Mouse (Mus musculus) lung, postnatal 0 days (tissue): ENCODE measurements at regions not wholly inside any gene's neighbourhood (a gene's known extent, or its start where the extent isn't known, plus 50 kb on each side); places are given as distances from the start of the nearest gene placed in this dataset.

Experiments used
- ATAC-seq: fragments of 200-750 bp; cut with Nextera tagmentation; 2 replicates; pipeline ENCODE4 v1.8.0; 2017; ENCODE audit warnings: moderate library complexity
- DNase-seq: peaks from one replicate; pipeline ENCODE4 v3.0.0-alpha.2; 2016; ENCODE audit warnings: low spot score
- H3K27ac ChIP-seq: fragments of 300-500 bp; sonication (generic); 2 replicates; pipeline ENCODE4 v1.5.1; 2014; ENCODE audit warnings: antibody characterized with exemption, mild to moderate bottlenecking, low read length, mixed read lengths
- H3K27me3 ChIP-seq: fragments of 300-500 bp; sonication (generic); replicated peaks from 2 replicates; pipeline ENCODE4 v1.6.1; 2014; ENCODE audit warnings: low read length, mixed read lengths; ENCODE audit not compliant: insufficient read depth
- H3K36me3 ChIP-seq: fragments of 300-500 bp; sonication (generic); 2 replicates; pipeline ENCODE4 v1.6.1; 2014; ENCODE audit warnings: low read length, mixed read lengths; ENCODE audit not compliant: insufficient read depth
- H3K4me1 ChIP-seq: fragments of 300-500 bp; sonication (generic); 2 replicates; pipeline ENCODE4 v1.6.1; 2014; ENCODE audit warnings: antibody characterized with exemption, low read depth, low read length, mixed read lengths; ENCODE audit not compliant: insufficient read depth
- H3K4me2 ChIP-seq: fragments of 300-500 bp; sonication (generic); replicated peaks from 2 replicates; pipeline ENCODE4 v1.6.1; 2014; ENCODE audit warnings: low read depth, mild to moderate bottlenecking, low read length, moderate library complexity, mixed read lengths
- H3K4me3 ChIP-seq: fragments of 300-500 bp; sonication (generic); 2 replicates; pipeline ENCODE4 v1.5.1; 2014; ENCODE audit warnings: low read depth, low read length
- H3K9ac ChIP-seq: fragments of 300-500 bp; sonication (generic); replicated peaks from 2 replicates; pipeline ENCODE4 v1.6.1; 2014; ENCODE audit warnings: low read depth, mild to moderate bottlenecking
- H3K9me3 ChIP-seq: fragments of 300-500 bp; sonication (generic); 2 replicates; pipeline ENCODE4 v1.6.1; 2016; ENCODE audit warnings: low read length, mixed read lengths
- CTCF ChIP-seq: IDR thresholded peaks from 2 replicates; pipeline ENCODE4 v1.5.1; 2016; ENCODE audit warnings: antibody characterized with exemption, mild to moderate bottlenecking
- EP300 ChIP-seq: IDR thresholded peaks from 2 replicates; pipeline ENCODE4 v1.6.1; 2016; ENCODE audit warnings: antibody characterized with exemption, mild to moderate bottlenecking, control low read depth
- WGBS: fragments of 180-500 bp; shearing (Covaris S2); extraction: QIAGEN DNeasy Blood & Tissue Kit; methylation state at CpG from one replicate; pipeline ENCODE4 v1.1.7; 2014; 5-methylcytosine and 5-hydroxymethylcytosine counted together

DNA sequence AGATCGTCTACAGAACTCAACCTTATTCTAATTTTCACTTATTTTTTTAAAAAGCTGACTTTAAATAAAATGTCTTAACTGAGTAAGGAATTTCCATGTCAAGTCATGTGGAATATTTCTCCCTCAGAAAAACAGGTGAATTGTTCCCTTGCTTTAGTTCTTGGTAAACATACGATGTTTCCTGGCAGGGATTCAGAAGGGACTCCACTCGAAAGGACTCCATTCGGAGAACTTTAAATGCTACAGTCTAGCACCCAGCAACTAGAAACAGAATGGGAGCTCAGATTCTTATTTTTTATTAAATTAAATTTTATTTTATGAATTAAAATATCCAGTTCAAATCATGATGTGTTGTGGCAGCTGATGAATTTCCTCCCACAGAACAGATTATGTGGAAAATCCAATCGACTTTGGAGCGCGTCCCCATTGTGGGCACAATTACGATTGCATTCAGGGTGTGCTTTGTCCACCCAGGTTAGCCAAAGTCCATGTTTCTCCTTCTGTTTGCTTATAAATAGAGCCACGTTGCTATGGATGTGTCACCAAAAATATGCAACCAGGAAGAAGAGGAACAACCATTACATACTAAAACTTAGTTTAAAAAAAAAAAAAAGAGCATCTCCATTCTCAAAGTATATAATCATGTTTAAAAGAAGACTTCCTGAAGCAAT lies 230.5 kb upstream of the Fat1 start:
- Histone ChIP-seq H3K9ac (no peak overlapping the region), H3K4me2 (no peak overlapping the region), H3K4me3 (no peak overlapping the region), H3K4me1 (peaks cover 5% of the 10 kb centered on the region; the same call in 1 of the 2 replicates), H3K36me3 (no peaks in the 10 kb centered on the region), H3K27me3 (no peaks in the 10 kb centered on the region), H3K9me3 (no peaks in the 10 kb centered on the region), H3K27ac (no peak overlapping the region)
- WGBS, result 46% methylated on average over 9 of the region's 9 CpGs
- DNase-seq (peak; percentile 25), ATAC-seq (no peak; the same call in 1 of the 2 replicates)
- TF ChIP-seq EP300 (no peak), CTCF (no peak)

DNA sequence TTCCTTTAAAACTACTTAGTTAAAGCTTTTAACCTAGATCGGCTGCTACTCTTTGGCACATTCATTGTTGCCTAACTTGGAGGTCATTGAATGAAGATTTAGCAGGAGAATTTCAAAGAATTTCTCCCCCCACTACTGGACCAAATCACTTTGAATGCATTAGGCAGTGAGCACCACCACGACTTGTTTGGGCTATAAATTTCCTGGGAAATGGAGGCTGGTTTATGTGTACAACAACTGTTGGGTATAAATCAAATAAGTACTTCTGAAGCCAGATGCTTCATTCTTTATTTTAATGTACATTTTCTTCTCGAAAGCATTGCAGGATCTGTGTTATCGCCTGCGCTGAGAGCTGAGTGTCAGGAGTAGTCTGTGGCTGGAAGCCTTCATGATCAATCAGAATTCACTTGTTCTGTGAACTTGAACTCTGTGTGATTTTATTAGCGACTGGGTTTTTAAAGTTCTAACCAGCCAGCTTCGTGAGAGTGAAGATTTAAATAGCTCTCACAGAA lies 226.5 kb upstream of the Fat1 start:
- Histone ChIP-seq H3K27ac (no peak overlapping the region), H3K4me2 (no peak overlapping the region), H3K4me3 (no peak overlapping the region), H3K4me1 (peaks cover 5% of the 10 kb centered on the region; the same call in 1 of the 2 replicates), H3K9me3 (no peaks in the 10 kb centered on the region), H3K9ac (no peak overlapping the region), H3K36me3 (no peaks in the 10 kb centered on the region), H3K27me3 (no peaks in the 10 kb centered on the region)
- no peak for ATAC-seq
- no peak for DNase-seq
- TF ChIP-seq EP300 (no peak), CTCF (no peak)
- WGBS, result 45% methylated on average over 7 of the region's 7 CpGs

DNA sequence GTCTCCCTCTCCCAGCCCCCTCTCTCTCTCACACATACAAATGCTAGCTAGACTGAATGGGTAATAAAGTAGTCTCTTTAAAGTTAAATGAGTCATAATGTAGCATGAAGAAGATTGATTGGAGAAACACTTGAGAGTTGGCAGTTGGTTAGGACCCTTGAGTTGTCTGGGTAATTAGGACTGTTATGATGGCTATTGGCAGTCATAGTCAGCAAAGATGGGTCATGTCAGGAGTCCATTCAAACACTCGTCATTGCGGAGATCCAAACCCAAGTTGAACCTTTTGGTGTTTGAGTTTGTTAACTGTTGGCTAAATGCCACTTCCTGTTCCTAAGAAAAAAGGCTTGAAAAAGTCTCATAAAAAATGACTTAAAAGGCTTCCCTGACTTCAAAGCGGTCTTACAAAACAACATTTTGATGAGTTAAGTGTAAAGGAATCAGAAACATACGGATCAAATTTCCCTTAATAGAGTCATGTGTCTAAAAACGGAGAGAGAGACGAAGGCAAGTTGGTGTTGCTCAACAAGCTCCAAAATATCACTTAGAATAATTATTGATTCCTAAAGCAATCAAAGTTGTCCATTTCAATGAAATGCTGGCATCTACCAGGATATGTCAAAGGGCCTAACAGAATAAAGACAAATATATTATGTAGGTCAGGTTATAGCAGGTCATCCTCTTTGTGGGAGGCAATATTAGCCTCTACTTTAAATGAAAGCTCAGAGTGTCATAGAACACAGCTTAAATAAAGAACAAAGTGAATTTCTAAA lies 225.9 kb upstream of the Fat1 start:
- Histone ChIP-seq H3K9me3 (no peaks in the 10 kb centered on the region), H3K4me1 (peaks cover 2% of the 10 kb centered on the region; the same call in 1 of the 2 replicates), H3K27ac (no peak overlapping the region), H3K36me3 (no peaks in the 10 kb centered on the region), H3K9ac (no peak overlapping the region), H3K4me2 (no peak overlapping the region), H3K4me3 (no peak overlapping the region), H3K27me3 (no peaks in the 10 kb centered on the region)
- peak; percentile 88 for DNase-seq
- WGBS, result 17% methylated on average over 6 of the region's 6 CpGs
- TF ChIP-seq CTCF (no peak), EP300 (peak; percentile 67)
- ATAC-seq, result peak; percentile 87

DNA sequence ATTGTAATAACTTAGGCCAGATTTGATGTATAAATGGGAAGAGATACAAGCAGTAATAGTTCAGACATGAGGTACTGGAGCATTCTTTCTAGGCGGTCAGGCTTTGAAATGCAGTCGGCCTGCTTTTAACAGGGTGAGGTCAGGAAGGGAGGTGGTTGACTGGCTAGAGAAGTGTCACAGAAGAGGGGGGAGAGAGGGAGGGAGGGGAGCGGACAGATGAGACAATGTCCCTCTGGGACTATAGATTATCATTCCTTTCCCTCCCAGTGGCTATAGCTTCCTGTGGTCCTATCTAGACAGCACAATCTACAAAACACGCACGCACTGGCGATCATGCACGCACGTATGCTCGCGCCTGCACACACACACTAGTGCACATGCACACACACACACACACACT lies 200.7 kb upstream of the Fat1 start:
- WGBS, result 75% methylated on average over 10 of the region's 10 CpGs
- H3K4me3 ChIP-seq, result no peak overlapping the region
- no peak for ATAC-seq
- no peak overlapping the region for H3K4me2 ChIP-seq
- no peak overlapping the region for H3K27ac ChIP-seq
- no peak for TF ChIP-seq CTCF
- TF ChIP-seq EP300, result no peak
- no peak overlapping the region for H3K9ac ChIP-seq
- no peaks in the 10 kb centered on the region for H3K4me1 ChIP-seq
- no peak for DNase-seq
- H3K27me3 ChIP-seq, result no peaks in the 10 kb centered on the region
- no peaks in the 10 kb centered on the region for H3K9me3 ChIP-seq
- no peaks in the 10 kb centered on the region for H3K36me3 ChIP-seq

DNA sequence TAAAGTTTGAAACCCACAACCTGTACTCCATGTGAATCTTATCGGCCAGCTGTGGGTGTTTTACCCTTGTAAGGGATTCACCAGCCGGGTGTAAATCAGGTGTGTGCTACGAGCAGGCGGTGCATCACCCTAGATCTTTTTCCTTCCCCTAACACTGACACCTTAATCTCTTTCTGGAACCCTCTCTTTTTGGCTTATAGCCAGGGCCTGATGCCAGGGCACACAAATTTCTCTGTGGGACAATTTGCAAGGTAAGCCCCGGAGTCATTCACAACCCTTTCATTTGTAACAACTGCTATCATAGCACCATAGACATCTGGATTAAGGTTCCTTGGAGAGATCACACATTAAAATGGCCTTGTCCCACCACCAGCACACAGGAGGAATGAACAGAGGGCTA lies 199.4 kb upstream of the Fat1 start:
- 80% methylated on average over 5 of the region's 5 CpGs for WGBS
- Histone ChIP-seq H3K27ac (no peak overlapping the region), H3K9ac (no peak overlapping the region), H3K4me2 (no peak overlapping the region), H3K4me1 (no peaks in the 10 kb centered on the region), H3K27me3 (no peaks in the 10 kb centered on the region), H3K4me3 (no peak overlapping the region), H3K9me3 (no peaks in the 10 kb centered on the region), H3K36me3 (no peaks in the 10 kb centered on the region)
- no peak for DNase-seq
- TF ChIP-seq CTCF (no peak), EP300 (no peak)
- ATAC-seq, result no peak

DNA sequence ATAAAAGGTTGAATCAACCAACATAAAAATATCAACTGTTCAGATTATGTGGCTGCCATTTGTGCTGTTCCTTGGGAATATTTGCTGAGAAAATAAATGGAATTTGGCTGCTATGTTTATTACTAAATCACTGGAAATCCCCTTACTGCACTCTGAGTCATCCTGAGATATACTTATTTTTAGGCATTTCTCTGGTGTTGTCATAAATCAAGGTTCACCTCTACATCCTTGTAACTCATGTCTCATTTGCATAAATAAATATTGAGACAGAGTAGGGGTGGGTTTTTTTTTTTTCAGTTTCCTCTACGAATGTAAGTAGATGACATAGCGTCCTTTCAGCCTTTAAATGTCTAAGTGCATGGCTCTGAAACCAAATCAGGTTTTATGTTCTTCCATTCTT lies 191.9 kb upstream of the Fat1 start:
- WGBS, result 63% methylated on average over 2 of the region's 2 CpGs
- H3K36me3 ChIP-seq, result no peaks in the 10 kb centered on the region
- H3K27me3 ChIP-seq, result no peaks in the 10 kb centered on the region
- no peaks in the 10 kb centered on the region for H3K4me1 ChIP-seq
- ATAC-seq (no peak), DNase-seq (no peak)
- no peak overlapping the region for H3K27ac ChIP-seq
- TF ChIP-seq CTCF, result no peak
- TF ChIP-seq EP300, result no peak
- H3K4me3 ChIP-seq, result no peak overlapping the region
- no peak overlapping the region for H3K9ac ChIP-seq
- no peaks in the 10 kb centered on the region for H3K9me3 ChIP-seq
- no peak overlapping the region for H3K4me2 ChIP-seq
